Mouse (Mus musculus) E14TG2a.4 (cell line): ENCODE measurements around the gene Pimreg.

Source experiments
- CTCF ChIP-seq: conservative IDR thresholded peaks from 2 replicates; pipeline ENCODE4 v1.5.1; 2014; ENCODE audit warnings: low read length
- NANOG ChIP-seq: IDR thresholded peaks from 2 replicates; pipeline ENCODE4 v1.6.1; 2014; ENCODE audit warnings: borderline replicate concordance, low read length, mixed read lengths

DNA sequence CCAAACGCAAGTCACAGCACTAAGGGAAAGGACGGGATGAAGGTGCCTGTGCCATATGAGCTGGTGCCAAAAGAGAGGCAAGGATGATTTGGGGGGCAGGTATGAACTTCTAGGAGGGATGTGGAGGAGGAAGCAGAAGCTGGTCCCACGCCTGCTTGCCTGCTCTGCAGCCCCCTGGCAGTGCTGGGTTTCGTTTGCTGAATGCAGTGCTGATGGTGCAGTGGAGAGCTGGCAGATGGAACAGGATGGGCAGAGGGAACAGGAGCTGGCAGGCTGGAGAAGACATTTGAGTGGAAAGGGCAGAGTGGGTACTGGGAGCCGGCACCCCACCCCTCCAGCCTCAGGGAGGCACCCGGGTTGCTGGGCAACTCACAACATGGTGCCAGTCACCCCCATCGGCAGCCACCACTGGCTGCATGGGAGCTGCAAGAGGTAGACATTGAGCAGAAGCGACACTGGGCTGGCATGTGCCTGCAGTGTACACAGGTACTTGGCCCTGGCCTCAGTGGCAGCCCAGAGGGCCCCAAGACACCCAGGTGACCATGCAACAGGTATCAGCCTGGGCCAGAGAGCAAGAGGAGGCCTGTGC is 7.4 kb downstream of the Pimreg start:
- TF ChIP-seq CTCF, result no peak
- no peak for TF ChIP-seq NANOG
